Mouse (Mus musculus): ENCODE data around the gene Phactr1. TPM values are rescaled to one million over a fixed set of nuclear protein-coding genes. Genes with fewer than 3 reads are reported as not detected.

The Phactr1 gene
- total RNA-seq, 2 experiments from 2014 or later: 250 to 265 TPM

- intact Hi-C loops (cut with DNase I): no loop called here
- no peak for DNase-seq
Observed at GRCm38 (mm10) chr13:42852086-42852485, 171.7 kb downstream of the Phactr1 start.

GRCm38 (mm10) chr13:42853900-42854595, 173.6 kb downstream of the Phactr1 start:
- intact Hi-C loops (cut with DNase I): no loop called here
- no peak for DNase-seq

- intact Hi-C loops (cut with DNase I): no loop called here
- DNase-seq: peak; percentile 78
Observed at GRCm38 (mm10) chr13:42866162-42866941, 185.9 kb downstream of the Phactr1 start.

GRCm38 (mm10) chr13:42867026-42867425, 186.6 kb downstream of the Phactr1 start:
- no peak for DNase-seq
- intact Hi-C loops (cut with DNase I): no loop called here

GRCm38 (mm10) chr13:42872125-42872524, 191.7 kb downstream of the Phactr1 start:
- intact Hi-C loops (cut with DNase I): no loop called here

GRCm38 (mm10) chr13:42878346-42878745, 197.9 kb downstream of the Phactr1 start:
- intact Hi-C loops (cut with DNase I): no loop called here
- DNase-seq: no peak

More at GRCm38 (mm10) chr13:42872125-42872524, 191.7 kb downstream of the Phactr1 start:
- DNase-seq: no peak

- intact Hi-C loops (cut with DNase I): no loop called here
- no peak for DNase-seq
Observed at GRCm38 (mm10) chr13:42884033-42884724, 203.8 kb downstream of the Phactr1 start.

GRCm38 (mm10) chr13:42884725-42885115, 204.3 kb downstream of the Phactr1 start:
- intact Hi-C loops (cut with DNase I): no loop called here
- DNase-seq: no peak

GRCm38 (mm10) chr13:42887701-42888100, 207.3 kb downstream of the Phactr1 start:
- DNase-seq: no peak
- intact Hi-C loops (cut with DNase I): no loop called here

GRCm38 (mm10) chr13:42889516-42890474, 209.4 kb downstream of the Phactr1 start:
- intact Hi-C loops (cut with DNase I): no loop called here
- no peak for DNase-seq

GRCm38 (mm10) chr13:42890651-42891050, 210.2 kb downstream of the Phactr1 start:
- DNase-seq: no peak

GRCm38 (mm10) chr13:42894016-42894415, 213.6 kb downstream of the Phactr1 start:
- DNase-seq: peak; percentile 46
- intact Hi-C loops (cut with DNase I): no loop called here

More at GRCm38 (mm10) chr13:42890651-42891050, 210.2 kb downstream of the Phactr1 start:
- intact Hi-C loops (cut with DNase I): no loop called here

GRCm38 (mm10) chr13:42894598-42894997, 214.2 kb downstream of the Phactr1 start:
- DNase-seq: no peak
- intact Hi-C loops (cut with DNase I): no loop called here

GRCm38 (mm10) chr13:42895980-42896379, 215.6 kb downstream of the Phactr1 start:
- intact Hi-C loops (cut with DNase I): no loop called here
- no peak for DNase-seq

GRCm38 (mm10) chr13:42899611-42900010, 219.2 kb downstream of the Phactr1 start:
- intact Hi-C loops (cut with DNase I): no loop called here
- no peak for DNase-seq

- DNase-seq: no peak
- intact Hi-C loops (cut with DNase I): no loop called here
Observed at GRCm38 (mm10) chr13:42901837-42902236, 221.4 kb downstream of the Phactr1 start.

- intact Hi-C loops (cut with DNase I): no loop called here
- no peak for DNase-seq
Observed at GRCm38 (mm10) chr13:42902859-42903258, 222.4 kb downstream of the Phactr1 start.

- no peak for DNase-seq
- intact Hi-C loops (cut with DNase I): no loop called here
Observed at GRCm38 (mm10) chr13:42905818-42906217, 225.4 kb downstream of the Phactr1 start.

GRCm38 (mm10) chr13:42906990-42907389, 226.6 kb downstream of the Phactr1 start:
- intact Hi-C loops (cut with DNase I): no loop called here
- DNase-seq: no peak

GRCm38 (mm10) chr13:42915081-42915480, 234.7 kb downstream of the Phactr1 start:
- no peak for DNase-seq
- intact Hi-C loops (cut with DNase I): no loop called here
